Mouse (Mus musculus): ENCODE data around the gene Atg5.

DNA sequence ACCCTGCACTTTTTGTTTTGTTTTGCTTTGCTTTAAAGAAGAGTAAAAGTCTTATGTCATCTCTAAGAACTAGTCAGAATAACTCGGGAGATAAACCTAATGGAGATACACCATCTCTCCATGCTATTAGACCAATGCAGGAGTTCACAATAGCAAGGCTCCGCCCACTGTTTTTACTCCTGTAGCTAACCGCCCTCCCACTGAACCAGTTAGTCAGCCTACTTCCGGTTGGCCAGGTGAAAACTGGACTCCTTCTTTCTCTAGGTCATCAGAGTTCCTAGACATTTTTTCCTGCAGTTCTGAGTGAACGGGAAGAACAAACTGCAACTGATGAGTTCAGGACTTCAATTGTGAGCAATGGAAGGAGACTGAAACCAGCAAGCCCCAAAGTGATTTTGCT, 122.1 kb downstream of the Atg5 start:
- no peak for TF ChIP-seq CTCF (IDR thresholded peaks at IDR 0.05; ENCODE audit: extremely low read depth, insufficient read depth, low read length)
- no peak for TF ChIP-seq POLR2A (IDR thresholded peaks at IDR 0.05; ENCODE audit: extremely low read depth, insufficient read depth, low read length)
